Mouse (Mus musculus) frontal cortex, adult 2 months (tissue): ENCODE measurements around the gene Enpp3. TPM values are rescaled to one million over a fixed set of nuclear protein-coding genes. Genes with fewer than 3 reads are reported as not detected.
"Not testable (repeated sequence)": the region's sequence is repeated elsewhere in the genome, so short reads cannot be mapped to it uniquely, and the experiment has no call there.

Experiments used
- DNase-seq, 2 experiments: peaks; one replicate each; pipeline ENCODE4 v3.0.0; 2022; ENCODE audit warnings: low spot score in 1 of 2; ENCODE audit errors: extremely low spot score in 1 of 2
- polyA plus RNA-seq: library from polyadenylated mRNA; depleted of rRNA; stranded (reverse); fragments of >200 nt; gene quantifications from 2 replicates; pipeline ENCODE4 v1.2.3, GENCODE M21; 2012

The Enpp3 gene
- polyA plus RNA-seq, 1 experiment: 0.94 TPM

DNA sequence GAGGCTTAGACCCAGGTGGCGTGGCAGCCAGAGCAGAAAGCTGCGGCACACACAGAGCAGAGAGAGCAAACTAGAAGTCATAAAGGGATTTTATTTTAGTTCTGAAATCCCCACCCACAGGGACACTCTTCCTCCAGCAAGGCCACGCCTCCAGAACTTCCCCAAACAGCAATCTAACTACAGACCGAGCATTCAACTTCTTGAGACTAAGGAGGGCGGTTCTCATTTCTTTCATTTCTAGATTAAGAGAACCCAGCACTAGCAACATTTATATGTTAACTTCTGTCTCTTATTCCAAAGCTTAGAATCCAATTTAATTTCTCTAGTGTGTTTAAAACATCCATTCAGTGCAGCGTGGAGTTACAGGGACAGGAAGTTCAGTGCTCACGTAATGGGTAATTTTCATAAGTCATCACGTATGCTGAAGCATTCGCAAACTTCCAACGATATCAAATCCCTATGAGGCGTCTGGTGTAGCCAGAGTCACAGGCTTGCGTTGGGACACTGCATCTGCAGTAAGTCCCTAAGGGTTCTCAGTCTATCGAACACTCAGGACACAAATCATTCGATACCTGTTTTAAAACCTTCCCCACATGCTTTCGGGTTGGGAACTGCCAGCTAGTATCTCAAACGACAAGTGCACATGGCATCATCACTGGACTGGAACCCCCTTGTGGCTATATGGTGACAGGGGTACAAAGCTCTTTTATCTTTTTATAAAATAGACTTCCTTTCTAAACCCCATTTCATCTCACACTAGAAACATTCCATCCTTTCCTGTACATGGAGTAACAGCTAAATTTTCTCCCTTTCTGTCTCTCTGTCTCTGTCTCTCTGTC is 18.7 kb downstream of the Enpp3 start:
- DNase-seq: no peak

- no peak for DNase-seq
Measured at GRCm38 (mm10) chr10:24823265-24823664, 19.4 kb downstream of the Enpp3 start.

DNA sequence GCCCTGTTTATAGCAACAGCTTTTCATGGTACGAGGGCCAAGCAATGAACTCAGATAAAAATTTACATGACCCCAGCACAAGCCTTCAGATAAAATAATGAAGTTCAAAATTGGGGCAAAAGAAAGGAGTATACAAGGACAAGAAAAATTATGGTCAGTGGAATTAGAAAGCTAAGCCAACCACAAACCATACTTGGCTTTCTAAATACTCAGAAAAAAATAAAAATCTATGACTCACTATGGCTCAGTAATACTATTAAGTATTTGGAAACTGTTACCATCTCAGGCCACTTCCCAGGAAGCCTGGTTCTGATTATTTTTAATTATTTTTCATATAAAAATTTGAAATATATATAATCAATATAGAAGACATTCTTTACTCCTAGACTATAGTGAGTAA is 19.8 kb downstream of the Enpp3 start:
- no peak for DNase-seq

DNA sequence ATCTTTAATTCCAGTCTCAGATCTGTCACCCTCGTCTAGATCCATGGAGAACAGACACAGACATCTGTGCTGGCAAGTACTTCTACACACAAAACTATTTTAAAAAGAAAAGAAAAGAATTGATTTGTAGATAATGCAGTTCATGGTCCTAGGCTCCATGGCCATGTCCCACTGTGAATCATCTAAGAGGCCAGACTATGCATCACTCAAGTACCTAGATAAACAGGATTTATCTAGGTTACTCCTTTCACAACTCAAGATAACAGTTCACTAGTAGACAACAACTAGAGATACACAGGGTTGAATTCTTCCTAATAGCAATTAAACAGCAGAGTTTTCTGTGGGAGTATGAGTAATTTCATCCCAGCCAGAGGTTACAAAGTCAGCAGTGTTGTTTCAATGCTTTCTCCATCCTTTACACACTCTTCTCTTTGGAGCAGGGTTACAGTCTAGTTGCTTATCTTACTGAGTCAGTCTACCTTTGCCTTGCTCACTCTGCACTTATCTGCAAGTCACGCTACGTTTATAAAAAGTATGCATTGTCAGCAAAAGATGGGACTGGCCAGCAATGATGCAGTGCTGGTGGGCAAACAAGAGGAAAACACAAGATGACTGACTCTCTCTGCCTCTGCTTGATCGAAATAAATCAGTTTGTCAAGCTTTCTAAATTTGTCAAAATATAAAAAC is 20.5 kb downstream of the Enpp3 start:
- DNase-seq: no peak

GRCm38 (mm10) chr10:24819526-24819925 is 23.1 kb downstream of the Enpp3 start:
- no peak for DNase-seq

DNA sequence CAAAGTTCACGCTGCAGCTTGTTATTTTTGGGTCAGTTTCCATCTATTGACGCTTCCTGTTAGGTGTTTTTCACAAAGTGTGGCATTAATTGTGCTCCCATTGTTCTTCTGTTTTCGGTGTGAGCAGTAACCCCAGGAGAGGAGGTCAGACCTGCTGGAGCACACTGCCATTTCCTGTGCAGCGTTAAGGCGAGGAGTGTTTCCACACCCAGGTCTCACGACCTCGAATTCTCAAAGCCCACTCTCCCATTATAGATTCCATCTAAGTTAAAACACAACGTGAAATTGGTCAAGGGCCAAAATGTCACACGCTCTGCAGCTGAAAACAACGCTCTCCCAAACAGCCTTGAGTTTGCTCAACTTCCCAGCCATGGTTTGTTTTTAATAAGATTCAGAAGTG is 32.0 kb downstream of the Enpp3 start:
- DNase-seq: no peak

- DNase-seq: no peak
Measured at GRCm38 (mm10) chr10:24806756-24807155, 35.9 kb downstream of the Enpp3 start.

DNA sequence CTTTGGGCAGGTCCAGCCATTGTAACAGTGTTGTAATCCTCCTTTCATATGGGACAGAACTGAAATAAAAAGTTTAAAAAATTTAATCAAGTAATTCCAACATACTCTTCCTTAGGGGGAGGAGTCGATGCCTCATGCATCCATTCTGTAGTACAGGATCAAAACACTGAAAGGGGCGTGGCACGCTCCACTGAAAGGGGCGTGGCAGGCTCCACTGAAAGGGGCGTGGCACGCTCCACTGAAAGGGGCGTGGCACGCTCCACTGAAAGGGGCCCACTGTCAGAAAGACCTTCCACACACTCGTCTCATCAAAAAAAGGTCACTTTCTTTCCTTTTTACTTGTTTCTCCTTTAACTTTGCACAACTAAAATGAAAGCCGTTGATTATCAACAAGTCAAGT is 36.7 kb downstream of the Enpp3 start:
- DNase-seq: no peak

DNA sequence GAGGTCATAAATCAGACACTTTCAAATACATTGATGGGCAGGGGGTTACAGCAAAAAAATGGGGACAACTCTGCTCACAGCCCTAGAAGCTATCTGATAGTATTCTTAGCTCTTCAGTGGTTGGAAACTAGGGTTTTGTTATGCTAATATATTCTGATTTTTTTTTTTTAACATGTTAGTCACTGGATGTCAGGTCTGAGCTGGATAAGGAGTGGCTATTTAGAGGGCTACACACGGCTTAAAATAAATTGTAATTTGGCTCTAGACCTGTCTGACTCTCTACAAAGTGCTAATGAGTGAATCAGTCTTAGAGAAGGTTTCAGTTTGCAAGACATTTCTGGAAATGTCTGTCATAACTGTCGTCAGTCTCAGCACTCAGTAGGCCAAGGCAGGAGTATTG is 37.5 kb downstream of the Enpp3 start:
- DNase-seq: no peak

DNA sequence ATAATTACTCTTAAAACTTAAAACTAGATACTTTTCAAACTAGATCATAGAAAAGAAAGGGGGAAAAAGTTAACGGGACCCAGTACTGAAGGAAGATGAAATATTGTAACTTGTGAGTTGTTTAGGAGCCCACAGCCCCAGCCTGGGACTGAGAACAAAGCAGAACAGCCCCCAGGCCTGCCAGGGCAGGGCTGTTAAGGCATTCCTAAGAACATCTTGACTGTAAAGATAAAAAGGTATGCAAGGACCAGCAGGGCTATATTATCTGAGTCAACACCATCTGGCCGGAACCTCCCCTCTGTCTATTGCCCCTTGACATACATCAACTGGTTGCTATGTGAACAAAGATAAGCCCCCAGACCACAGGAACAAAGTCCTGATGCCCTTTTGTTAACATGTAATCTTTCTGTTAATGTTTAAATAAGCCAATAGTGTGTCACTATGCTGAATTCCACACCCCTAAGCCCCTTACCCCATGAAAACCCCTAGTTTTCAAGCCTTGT is 39.8 kb downstream of the Enpp3 start:
- DNase-seq: not testable (repeated sequence)

DNA sequence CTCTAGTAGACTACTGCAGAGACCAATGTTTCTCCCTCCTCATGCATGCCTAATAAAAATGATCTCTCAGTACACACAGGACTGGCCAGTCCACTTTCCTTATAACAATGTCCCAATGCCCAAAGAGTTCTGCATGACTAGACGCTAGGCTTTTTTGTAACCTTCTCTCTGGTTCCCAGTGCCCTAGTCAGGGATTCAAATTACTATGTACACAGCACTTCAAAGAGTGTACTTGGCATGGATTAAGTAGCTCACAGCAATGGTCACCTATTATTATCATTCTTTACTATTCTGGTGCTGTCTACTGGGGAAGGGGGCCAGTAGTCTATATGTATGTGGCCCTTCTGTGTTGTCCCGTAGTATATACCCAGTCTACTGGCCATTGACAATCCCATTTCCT is 40.8 kb downstream of the Enpp3 start:
- DNase-seq: no peak

- DNase-seq: peak in 1 of 2 experiments; percentile 72
Measured at GRCm38 (mm10) chr10:24797246-24797645, 45.4 kb downstream of the Enpp3 start.

- no peak for DNase-seq
Measured at GRCm38 (mm10) chr10:24792756-24793155, 49.9 kb downstream of the Enpp3 start.

DNA sequence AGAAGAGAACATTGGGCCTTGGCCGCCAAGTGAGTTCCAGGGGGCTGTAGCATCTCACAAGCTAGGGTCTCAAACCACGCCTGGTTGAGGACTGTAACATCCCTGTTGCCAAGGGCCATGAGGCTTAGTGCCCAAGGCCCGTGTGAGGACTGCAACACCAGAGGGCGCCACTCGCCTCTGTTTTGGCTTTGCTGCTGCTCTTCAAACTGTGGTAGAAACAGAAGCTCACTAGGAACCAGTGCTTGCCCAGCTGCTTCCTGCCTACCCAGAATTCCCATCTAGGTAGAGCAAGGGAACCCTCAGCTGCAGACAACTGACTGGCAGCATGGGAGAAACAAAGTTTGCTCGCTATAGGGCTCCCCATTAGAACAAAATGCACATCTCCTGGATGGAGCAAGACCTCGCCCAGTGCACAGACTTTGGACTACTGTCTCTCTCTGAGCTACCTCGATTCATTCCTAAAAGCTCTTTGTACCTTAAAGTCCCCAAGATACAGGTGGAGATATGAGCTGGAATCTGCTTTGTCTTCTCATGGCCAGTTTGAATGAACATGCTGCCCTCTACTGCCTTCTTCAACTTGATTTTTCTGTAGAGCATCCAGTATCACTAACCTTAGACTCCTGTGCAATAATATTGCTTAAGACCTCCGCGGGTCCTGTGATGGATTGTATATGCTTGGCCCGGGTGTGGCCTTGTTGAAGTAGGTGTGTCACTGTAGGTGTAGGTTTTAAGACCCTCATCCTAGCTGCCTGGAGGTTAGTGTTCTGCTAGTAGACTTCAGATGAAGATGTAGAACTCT is 52.7 kb downstream of the Enpp3 start:
- peak in 1 of 2 experiments; percentile 63 for DNase-seq

- no peak for DNase-seq
Measured at GRCm38 (mm10) chr10:24785345-24785744, 57.3 kb downstream of the Enpp3 start.

GRCm38 (mm10) chr10:24784624-24785276 is 57.9 kb downstream of the Enpp3 start:
- DNase-seq: no peak

DNA sequence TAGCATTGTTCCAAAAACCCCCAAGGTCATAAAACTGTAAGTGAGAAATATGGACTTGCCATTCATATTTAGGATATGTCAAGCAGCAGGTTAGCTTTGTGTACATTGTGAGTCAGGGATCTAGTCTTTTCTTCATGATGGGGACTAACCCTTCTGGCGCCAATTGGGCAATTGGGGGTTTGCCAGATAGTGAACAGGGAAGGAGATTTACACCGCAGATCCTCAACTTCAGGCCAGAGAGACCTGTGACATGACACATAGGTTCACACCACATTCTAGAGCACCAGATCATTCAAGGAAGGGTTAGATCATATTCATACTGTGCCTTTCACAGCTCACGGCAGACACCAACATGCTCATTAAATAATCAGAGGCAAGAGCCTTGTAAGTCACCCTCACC is 58.7 kb downstream of the Enpp3 start:
- no peak for DNase-seq

GRCm38 (mm10) chr10:24778643-24779020 is 64.0 kb downstream of the Enpp3 start:
- DNase-seq: peak; percentile 27 to 66

DNA sequence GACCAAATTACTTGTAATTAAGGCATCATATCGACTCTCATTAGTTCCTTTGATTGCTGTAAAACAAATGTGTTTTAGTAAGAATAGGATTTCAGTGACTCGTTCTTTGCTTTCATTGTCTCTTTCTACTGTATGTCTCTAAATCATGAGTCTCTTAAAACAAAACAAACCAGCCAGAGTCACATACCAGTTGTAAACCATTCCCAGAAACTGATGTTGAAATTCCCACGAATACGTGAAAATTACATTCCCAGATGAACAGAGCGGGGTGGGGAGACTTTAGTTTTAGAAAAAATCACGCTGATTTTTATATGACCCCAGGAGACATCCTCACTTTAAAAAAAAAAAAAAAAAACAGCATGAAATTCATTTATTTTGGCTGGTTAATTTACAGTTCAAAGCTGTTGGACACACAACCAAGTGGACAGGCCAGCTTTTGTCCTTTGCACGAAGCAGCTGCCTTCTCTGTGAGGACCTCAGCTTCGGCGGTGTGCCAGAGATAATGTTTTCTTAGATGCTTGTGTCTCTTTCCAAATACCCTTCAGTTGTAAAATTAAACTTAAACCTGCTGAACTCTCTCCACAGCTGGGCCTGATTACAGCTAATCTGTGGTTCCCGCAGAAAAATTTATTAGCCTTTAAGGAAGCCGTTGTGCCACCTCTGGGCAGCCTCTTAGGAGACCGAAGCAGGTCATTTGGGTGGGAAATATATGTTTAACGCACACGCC is 64.5 kb downstream of the Enpp3 start:
- no peak for DNase-seq

DNA sequence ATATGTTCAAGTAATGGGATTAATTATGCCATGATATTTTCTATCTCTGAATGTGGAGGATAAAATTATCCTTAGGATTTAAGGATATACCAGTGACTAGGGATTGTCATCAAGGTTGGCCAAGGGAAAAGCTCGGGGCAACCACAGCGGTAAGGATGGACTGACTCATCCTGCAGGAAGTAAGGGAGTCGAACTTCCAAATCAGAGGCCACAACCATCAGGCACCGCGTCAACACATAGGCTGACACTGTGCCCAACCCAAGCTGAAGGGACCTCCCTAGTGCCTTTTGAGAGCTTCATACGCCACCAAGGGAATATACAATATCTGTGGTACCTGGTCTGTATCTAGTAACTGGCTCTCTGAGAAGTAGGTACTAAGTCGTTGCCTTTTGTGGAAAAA is 73.1 kb downstream of the Enpp3 start:
- no peak for DNase-seq
